Mouse (Mus musculus) testis, adult 2 months (tissue): ENCODE results near the gene Sympk.

ENCODE experiments used
- CTCF ChIP-seq: fragments of 200-500 bp; IDR thresholded peaks from 2 replicates; pipeline ENCODE4 v1.5.1; 2012; ENCODE audit warnings: low read depth, mild to moderate bottlenecking, inconsistent platforms, low read length, moderate library complexity; ENCODE audit not compliant: control insufficient read depth, insufficient read depth, insufficient replicate concordance
- POLR2A ChIP-seq: fragments of 200-500 bp; IDR thresholded peaks from 2 replicates; pipeline ENCODE4 v1.6.1; 2012; ENCODE audit warnings: low read depth, mild to moderate bottlenecking, inconsistent platforms, low read length, moderate library complexity; ENCODE audit not compliant: control insufficient read depth

GRCm38 (mm10) chr7:19095751-19096110 lies 71.6 kb downstream of the Sympk start:
- TF ChIP-seq CTCF (no peak), POLR2A (no peak)
